Mouse (Mus musculus) urinary bladder, adult 2 months (tissue): Measurements from ENCODE around the gene Tmtc4. TPM values are rescaled to one million over a fixed set of nuclear protein-coding genes. Genes with fewer than 3 reads are reported as not detected.
A peak's percentile ranks its signal among the peaks of the same experiment; 100 is the strongest.

Experiments used
- DNase-seq: peaks from one replicate; pipeline ENCODE4 v3.0.0; 2022; ENCODE audit warnings: low spot score
- polyA plus RNA-seq: library from polyadenylated mRNA; depleted of rRNA; stranded (reverse); fragments of >200 nt; gene quantifications from 2 replicates; pipeline ENCODE4 v1.2.3, GENCODE M21; 2012

Tmtc4 gene
- polyA plus RNA-seq, 1 experiment: 14.0 TPM

DNA sequence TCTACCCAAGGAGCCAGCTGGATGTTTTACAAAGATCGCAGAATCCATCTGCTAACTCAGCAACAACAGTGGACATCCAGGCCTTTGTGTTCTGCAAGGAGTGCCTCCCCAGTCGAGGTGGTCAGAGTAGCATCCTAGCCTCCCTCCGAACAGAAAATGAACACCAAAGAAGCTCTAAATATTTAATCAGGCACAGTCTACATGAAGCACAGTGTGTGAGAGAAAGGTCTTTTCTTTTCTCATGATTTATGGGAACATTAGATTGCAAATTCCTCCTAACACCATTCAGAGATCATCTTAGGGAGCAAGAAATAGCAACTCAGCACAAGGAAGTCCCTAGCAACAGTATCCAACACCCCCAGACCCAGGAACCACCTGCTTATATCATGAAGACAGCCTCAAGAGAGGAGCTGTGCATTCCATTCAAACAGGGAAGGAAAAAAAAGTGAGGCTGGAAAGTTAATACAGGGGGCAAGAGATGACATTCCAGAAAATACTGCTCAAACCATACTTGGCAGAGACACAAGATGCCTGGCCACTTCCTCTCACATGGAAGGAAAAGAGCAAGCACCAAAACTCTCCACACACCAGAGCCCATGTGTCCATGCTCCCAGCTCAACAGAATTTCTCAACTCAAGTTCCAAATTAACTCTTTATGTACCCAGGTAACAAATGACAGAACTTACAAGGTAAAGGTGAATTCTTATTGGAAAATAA lies 8.8 kb downstream of the Tmtc4 start:
- no peak for DNase-seq

DNA sequence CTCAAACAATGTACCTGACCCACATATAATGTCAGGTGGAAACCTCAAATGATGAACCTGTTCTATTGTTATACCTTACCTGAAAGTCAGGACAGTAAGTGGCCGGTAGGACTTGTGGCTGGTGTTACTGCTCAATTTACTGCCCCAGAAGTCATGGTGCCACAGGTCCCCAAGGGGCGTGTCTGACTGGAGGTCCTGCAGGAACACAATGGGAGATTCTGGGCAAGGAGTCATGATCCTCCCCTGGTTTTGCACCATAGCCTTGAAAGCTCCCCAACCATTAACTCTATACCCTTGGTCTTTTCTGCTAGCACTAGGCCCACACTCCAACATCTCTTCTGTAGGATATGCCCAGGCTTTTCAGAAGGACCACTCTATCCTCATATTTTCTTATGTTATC lies 10.7 kb downstream of the Tmtc4 start:
- no peak for DNase-seq

DNA sequence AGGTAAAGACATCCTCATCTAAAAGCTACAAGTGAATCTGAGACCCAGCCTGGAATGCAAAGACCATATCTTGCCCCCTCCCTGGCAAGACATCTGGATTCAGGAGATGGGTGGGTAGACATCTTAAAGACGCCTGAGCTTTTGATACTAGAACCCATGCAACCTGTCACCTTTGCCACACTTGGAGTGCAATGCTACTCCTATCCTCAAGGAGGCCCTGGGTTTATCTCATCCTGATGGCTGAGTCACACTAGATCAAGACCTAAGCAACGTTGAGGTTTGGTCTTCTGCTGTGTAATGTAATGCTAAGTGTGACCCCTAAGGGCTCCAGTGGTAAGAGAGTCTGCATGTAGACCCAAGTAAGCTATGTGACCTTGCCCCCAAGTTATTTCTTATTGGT lies 15.8 kb downstream of the Tmtc4 start:
- DNase-seq: no peak

DNA sequence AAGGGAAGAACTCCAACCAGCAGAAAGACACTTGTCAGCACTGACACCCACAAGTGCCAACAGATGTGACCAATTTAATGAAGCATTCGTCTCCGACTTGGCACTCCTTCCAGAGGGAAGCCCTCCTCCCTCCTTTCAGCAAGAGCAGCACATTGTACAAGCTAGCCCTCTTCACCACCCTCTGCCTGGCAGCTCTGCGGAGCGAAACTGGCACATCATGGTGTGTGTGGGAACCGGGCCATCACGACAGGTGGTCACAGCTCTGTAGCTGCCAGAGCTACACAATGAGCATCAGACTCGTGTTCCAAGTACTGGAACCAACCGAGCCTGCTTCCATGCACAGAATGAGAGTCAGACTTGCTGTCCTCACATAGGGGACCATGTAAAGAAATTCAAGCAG lies 25.9 kb downstream of the Tmtc4 start:
- no peak for DNase-seq

DNA sequence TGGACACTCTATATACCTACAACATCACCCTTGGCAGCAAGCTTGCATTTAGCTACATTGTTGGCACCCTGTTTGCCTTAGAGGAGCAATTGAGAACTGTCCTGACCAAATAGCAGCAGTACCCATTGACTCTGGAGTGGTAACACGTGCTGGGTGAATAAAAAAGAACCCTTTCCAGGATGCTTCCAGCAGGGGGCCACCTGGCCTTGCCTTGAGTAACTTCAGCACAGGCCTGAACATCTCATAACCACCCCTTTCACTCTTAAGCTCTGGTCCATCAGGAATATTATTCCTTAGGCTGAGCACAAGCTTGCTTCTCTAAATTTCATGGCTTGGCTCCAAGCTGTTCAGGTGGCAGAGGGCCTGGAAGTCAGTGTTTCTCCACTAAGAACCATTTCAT lies 30.5 kb downstream of the Tmtc4 start:
- DNase-seq: peak; percentile 23

DNA sequence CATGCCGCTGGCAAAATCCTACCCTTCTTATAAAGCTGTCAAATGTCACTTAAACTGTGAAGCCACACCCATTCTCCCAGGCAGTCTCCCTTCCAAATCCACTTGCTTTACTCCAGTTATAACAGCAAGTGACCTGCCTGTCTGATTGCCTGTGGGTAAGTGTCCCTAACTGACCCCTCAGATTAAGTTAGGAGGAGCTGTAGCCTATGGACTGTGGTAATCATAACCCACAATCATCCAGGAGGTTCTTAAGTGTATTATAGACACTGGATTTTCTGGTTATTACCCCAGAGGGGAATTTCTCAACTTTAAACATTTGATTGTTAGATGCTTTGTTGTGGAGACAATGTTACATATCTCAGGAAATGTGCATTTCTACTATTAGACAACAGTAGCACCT lies 31.3 kb downstream of the Tmtc4 start:
- DNase-seq: no peak

DNA sequence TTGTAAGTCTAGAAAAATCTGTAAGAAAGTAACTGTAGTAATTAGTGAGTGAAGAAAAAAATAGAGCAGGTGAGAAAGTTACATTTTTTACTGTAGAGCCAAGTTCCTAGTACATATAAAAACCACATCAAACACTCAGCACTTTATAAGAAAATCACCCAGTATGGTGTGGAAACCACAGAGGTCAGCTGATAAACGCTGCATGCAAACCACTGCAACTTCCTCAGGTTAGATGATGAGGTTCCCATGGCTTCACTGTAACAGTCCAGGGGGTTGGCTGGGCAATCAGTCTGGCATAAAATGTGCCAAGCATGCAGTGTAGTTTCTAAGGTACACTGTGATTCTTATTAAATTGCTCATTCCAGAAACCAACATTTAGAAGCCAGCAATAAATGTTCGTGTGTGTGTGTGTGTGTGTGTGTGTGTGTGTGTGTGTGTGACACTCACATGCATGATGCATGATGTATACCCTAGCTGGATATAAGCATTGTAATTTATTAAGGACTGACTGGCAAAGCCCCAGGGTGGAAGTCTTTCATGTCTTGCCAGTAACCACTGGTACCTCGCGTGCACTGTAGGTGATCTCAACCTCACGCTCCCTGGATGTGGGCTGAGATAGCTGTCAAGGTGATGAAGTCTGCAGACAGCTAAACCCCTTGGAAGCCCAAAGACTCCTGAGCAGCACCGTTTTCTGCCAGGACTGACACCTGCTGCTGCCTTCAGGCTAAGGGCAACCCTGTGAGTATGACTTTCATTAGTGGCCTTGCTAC lies 32.0 kb downstream of the Tmtc4 start:
- DNase-seq: no peak

DNA sequence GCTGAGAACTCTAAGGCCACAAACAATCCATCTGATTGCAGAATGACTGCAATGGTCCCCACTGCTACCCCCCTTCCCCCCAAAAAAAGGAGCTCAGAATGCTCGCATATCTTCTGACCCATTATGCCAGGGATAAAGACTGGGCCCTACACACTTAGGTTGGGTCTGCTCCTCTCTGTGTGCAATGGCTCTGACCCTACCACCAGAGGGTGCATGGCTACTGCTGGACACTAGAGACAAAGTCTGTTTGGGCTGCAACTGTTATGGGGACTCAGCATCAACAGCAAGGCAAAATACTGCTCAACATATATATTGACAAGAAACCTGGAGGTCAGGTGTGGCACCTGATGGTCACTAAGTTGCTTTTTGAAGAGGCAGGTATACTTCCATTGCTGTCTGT lies 32.9 kb downstream of the Tmtc4 start:
- no peak for DNase-seq

DNA sequence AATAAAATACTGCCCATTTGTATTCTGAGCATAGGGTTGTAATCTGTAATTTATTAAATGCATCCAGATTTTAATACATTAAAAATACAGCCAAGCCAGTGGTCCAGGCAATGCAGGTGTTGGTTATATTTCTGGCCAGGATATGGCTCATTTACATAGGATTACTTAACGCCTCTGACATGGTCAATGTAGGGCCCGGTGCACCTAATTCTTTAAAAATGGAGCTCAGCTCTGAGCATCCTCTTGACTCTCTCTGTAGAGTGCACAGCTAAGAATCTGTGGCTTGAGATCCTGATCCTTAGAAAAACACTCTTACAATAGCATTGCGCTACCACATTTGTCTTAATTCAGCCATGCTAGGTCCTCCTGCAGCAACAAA lies 40.4 kb downstream of the Tmtc4 start:
- no peak for DNase-seq

DNA sequence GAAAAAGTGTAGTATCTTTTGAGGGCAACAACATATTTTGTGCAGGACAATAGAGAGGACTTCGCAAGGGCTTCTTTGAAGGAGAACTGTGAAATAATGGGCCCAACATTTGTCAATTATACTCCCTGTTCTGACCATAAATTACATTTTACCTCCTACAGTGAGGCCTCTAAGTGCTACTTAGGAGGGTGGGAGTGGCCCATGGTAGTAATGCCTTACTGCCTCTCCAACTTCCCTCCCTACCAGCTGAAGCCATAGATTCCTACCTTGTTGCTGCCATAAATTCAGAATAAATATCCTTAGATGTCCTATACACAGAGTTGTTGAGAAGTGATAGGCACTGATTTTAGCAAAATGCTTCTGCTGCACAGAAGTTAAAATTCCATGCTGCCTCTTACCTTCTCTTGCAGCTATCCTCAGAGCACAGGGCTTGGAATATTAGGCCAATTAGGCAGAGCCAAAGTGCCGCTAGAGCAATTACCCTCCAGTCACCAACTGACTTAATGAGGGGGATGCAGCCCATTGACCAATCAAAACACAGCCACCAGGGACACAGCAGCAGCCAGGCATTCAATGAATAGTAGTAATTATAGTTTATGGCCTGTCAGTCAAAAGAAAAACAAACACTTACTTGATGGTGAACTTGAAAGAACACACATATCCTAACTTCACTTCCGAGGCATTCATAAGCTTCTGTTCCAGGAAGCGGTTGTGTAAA lies 40.9 kb downstream of the Tmtc4 start:
- no peak for DNase-seq

DNA sequence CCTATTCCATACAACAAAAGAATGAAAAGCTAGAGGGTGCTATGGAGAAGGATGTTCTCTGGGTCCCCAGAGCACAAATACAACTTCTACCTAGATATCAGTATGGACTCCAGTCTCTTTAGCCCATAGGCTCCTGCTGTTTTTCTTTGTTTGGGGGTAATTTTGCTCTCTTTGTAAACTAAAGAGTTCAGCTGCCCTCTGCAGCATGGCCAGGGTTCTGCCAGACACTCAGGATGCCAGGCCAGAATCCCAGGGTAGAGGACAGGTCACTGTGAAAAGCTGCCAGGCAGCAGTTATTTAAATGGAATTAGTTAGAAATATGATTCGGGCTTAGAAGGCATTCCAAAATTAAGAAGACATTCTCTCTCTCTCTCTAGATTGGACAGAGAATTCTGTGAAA lies 47.4 kb downstream of the Tmtc4 start:
- DNase-seq: no peak

DNA sequence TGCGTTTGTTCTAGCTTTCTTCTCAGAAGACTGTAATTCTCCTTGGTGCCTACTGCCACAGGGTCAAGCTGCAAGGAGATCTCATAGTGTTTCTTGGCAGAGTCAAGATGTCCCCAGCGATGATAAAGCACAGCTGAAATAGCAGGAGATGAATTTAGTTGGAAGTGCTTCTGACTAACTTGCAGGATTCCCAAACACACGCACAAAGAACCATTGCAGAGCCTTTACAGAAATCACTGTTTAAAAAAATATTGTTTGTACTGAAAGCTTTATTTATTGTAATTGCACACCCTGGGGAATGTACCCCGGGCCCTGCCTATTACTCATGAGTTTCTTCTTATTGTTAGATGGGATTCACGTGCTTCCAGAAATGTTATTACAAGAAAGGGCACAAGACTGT lies 63.8 kb downstream of the Tmtc4 start:
- no peak for DNase-seq

DNA sequence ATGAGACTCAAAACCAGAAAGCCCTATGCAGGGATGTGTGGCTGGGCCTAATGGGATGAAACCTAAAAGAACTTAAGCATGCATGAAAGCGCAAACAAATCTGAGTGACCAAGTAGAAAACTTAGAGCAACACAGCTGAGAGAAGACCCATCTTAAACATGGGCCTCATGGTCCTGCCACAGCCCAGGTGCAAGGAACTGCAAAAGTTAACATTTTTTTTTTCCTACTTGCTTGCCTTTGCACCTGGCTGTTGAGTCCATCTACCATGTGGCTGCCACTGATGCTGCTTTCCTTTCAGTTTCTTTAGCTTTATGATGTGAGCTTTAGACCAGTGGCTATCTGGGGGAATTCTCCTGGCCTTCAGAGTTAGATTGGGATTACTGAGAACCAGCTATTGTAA lies 66.2 kb downstream of the Tmtc4 start:
- no peak for DNase-seq

DNA sequence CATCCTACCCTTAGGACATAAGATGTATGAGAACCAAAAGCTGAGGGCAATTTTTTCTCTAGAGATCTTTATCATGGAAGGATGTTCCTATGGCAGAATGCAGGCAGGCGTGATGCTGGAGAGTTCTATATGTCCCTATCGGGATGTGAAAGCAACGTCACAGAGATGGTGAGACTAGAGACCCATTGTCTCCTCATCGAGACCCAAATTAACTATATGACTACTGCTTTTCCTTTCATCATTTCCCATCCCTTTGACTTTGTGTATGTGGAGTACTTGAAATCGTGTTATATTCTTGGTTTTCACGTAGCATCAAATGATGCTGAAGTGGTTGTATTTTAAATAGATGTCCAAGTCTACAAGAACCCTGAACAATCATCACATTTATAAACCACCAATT lies 70.2 kb downstream of the Tmtc4 start, which contains the start of gene Ggact:
Ggact (minus strand) TSS at position 101 of the 400 bp plus-strand sequence.
- no peak for DNase-seq

DNA sequence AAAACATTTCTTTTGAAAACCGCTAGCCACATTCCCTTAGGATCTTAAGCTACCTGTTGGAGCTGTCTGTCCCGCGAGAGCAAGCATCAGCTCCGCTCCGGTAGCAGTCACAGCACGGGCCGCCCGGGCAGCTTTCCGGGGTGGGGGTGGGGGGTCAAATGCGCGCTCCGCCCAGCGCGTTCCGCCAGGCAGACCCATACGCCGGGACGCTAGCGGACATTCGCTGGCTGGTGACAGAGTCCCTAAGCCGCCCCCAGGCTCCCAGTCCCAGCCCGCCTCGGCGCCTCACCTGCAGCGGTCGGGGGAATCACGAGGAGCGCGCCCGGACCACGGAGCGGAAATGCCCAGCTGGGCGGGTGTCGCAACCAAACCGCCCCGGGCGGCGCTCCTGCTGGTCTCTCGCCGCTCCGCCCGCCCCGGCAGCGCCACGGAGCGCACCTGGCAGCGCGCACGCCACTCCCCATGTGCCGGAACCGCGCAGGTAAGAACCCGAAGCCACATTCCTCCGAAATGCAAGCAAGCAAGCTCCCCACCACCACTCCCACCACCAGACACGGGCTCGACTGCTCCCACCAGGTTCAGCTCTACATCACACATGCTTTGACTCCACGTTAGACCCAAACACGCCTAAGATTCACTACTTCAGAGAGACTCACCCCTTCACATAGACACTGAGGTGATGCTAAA lies 70.9 kb downstream of the Tmtc4 start:
- peak; percentile 76 for DNase-seq

DNA sequence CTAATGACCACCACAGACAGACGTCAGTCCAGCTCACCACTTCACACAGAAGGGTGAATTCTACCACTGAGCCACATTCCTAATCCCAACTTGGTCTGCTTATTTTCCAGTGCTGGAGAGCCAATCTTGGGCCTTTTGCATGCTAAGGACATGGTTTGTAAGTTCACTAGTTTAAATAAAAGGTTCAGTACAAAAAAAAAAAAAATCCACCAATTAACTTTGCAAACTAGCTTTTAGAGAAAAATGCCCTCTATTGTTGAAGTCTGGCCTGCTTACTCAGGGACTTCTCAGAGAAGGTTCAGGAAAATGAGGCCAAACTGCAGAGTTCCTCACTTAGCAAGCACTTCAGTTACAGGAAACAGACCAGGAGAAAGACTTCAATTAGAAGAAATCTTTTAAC lies 71.7 kb downstream of the Tmtc4 start:
- no peak for DNase-seq

DNA sequence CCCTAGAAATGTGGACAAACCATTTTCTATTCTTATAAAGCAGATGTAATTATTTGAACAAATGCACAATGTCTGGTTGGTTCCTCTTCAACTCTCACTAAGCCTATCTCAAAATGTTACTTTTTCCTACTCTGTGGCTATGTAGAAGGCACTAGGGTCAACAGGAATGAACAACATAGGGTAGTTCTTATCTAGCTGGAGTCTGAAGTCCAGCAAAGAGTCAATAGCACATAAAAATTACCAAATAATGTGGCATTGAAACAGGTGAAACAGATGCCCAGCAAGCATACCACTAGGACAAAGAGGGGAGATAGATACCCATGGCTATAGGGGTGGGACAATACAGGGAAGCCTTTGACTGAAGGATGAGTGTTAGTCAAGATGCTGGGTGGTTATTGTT lies 72.6 kb downstream of the Tmtc4 start:
- DNase-seq: no peak

DNA sequence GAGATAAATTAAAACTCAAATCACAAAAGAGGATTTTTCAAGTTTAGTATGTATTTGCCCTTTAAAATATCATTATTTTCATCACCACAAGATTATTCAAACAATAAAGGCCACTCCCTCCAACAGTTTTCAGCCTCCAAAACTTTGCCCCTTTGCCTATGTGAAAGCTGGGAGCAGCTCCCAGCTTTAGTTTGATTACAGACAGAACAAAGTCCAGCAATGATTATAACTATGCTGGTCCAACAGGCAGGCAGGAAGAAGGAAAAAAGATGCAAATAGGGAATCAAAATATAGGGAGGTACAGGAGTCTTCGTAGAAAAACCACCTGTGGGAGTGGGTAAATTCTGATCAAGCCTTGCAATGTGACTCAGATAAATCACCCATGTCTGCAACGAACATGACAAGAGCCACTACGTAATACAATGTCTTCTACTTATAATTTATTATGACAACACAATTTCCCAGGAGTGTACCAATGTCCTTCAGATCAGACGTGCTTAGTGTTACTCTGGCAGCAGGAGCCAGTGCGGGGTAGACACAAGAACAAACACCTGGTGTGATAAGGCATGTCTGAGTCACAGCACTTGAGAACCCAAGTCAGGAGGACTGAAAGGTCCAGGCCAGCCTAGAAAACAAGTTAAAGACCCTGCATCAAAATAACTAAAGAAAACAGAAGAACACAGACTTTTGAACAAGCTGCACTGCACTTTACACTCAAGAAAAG lies 74.3 kb downstream of the Tmtc4 start:
- no peak for DNase-seq

DNA sequence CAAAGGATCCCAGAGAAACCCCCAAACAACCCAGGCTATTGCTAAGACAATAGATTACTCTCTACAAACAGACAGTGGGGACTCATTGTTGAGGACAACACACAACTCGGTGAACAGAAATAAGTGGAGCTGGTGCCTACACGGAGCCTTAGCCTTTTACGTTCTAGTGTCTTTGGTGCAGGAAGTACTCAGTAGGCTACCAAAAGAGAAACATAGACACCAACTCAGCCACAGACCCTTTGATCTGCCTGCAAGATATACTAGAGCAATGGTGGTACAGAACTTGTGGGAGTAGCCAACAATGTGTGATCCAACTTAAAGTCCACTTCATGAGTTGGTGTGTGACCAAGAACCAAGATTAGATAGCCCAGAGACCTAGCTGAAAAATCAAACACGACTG lies 75.8 kb downstream of the Tmtc4 start:
- DNase-seq: no peak

DNA sequence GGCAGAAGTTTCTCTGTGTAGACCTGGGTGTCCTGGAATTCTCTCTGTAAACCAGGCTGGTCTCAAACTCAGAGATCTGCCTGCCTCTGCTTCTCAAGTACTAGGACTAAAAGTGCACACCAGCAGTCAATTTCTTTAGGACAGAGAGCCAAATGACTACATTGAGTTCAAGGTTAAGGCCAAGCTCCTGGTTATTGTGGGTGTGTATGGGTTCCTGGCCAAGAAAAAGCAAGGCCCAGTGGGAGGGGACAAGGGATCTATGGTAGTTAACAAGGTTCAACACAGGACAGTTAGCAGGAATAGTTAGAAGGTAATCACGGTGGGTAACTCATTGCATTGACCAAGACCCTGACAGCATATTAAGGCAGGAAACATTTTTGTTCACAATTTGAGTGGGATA lies 78.8 kb downstream of the Tmtc4 start:
- DNase-seq: no peak

DNA sequence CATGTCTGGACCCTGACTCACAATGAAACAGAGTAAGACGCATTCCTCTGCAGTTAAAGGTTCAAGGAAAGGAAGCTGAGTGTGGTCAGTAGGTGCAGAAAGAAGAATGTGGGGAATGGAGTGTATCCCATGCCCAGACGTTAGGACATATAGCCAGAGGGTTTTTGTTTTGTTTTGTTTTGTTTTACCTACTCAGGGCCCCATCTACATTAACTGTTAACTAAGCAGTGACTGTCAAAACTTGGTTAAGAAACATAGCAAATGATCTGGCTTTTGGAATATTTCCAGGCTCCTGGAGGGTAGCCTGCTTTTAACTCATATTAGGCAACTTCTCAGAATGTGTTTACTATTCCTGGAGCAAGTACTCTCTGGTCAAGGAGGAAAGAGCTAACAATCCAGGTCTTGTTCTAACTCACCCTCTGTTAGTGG lies 79.9 kb downstream of the Tmtc4 start:
- no peak for DNase-seq

DNA sequence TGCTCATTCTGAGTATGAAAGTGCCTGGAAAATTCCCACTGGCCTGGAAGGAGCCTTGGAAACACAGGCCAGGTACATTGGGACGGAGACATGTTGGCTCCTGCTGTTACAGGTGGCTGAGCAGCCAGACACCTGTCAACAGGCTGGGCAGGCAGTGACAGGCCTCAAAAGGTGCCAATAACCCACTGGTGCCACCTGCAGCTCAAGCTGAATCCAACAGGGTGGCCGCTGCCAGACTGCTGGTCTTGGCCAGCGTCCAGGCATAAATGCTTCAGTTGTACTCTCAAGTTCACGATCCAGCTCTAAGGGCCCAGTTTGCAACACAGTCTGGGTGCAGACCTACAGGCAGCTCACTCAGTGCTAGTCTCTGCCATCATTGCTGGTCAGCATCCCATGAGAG lies 81.0 kb downstream of the Tmtc4 start:
- DNase-seq: peak; percentile 52
